Mouse (Mus musculus): ENCODE data around the gene N4bp1. TPM values are rescaled to one million over a fixed set of nuclear protein-coding genes. Genes with fewer than 3 reads are reported as not detected.

N4bp1 gene
- polyA plus RNA-seq, 1 experiment = 11.0 TPM

- TF ChIP-seq POLR2A (IDR thresholded peaks at IDR 0.05; ENCODE audit: low read depth, low read length) (no peak), CTCF (IDR thresholded peaks at IDR 0.05; ENCODE audit: extremely low read depth, insufficient read depth, insufficient read length, insufficient replicate concordance) (no peak)
- H3K27ac ChIP-seq (ENCODE audit: insufficient read depth, low read length) = no peak overlapping the region
- no peaks in the 10 kb centered on the region; the same call in 1 of the 2 replicates for H3K4me1 ChIP-seq (ENCODE audit: control insufficient read depth, insufficient read depth, insufficient read length)
- DNase-seq (ENCODE audit: low read depth in 1 of 2, low spot score in 2 of 2) = no peak
- H3K4me3 ChIP-seq (ENCODE audit: extremely low read depth, insufficient read depth, insufficient read length) = no peak overlapping the region
- WGBS = 80% methylated on average over 8 of the region's 8 CpGs
- peaks cover 4% of the 10 kb centered on the region; the same call in 1 of the 2 replicates for H3K36me3 ChIP-seq (ENCODE audit: control insufficient read depth, insufficient read depth, low read length)
- H3K27me3 ChIP-seq (ENCODE audit: control insufficient read depth, insufficient read depth, low read length) = no peaks in the 10 kb centered on the region
These were observed 31.6 kb downstream of the N4bp1 start for GRCm38 (mm10) chr8:86853266-86853988.

- H3K4me3 ChIP-seq (ENCODE audit: extremely low read depth, insufficient read depth, insufficient read length) = no peak overlapping the region
- no peak for TF ChIP-seq POLR2A (IDR thresholded peaks at IDR 0.05; ENCODE audit: low read depth, low read length)
- TF ChIP-seq CTCF (IDR thresholded peaks at IDR 0.05; ENCODE audit: extremely low read depth, insufficient read depth, insufficient read length, insufficient replicate concordance) = no peak
- WGBS = 92% methylated on average over 3 of the region's 3 CpGs
- H3K27me3 ChIP-seq (ENCODE audit: control insufficient read depth, insufficient read depth, low read length) = no peaks in the 10 kb centered on the region
- no peaks in the 10 kb centered on the region; the same call in 1 of the 2 replicates for H3K4me1 ChIP-seq (ENCODE audit: control insufficient read depth, insufficient read depth, insufficient read length)
- no peak for DNase-seq (ENCODE audit: low read depth in 1 of 2, low spot score in 2 of 2)
- H3K36me3 ChIP-seq (ENCODE audit: control insufficient read depth, insufficient read depth, low read length) = peaks cover 8% of the 10 kb centered on the region
- no peak overlapping the region for H3K27ac ChIP-seq (ENCODE audit: insufficient read depth, low read length)
These were observed 32.6 kb downstream of the N4bp1 start for GRCm38 (mm10) chr8:86852491-86852890.

GRCm38 (mm10) chr8:86848876-86849275, 36.2 kb downstream of the N4bp1 start:
- Histone ChIP-seq H3K4me3 (ENCODE audit: extremely low read depth, insufficient read depth, insufficient read length) (no peak overlapping the region), H3K27me3 (ENCODE audit: control insufficient read depth, insufficient read depth, low read length) (no peaks in the 10 kb centered on the region), H3K4me1 (ENCODE audit: control insufficient read depth, insufficient read depth, insufficient read length) (no peaks in the 10 kb centered on the region), H3K36me3 (ENCODE audit: control insufficient read depth, insufficient read depth, low read length) (peaks cover 20% of the 10 kb centered on the region), H3K27ac (ENCODE audit: insufficient read depth, low read length) (no peak overlapping the region)
- TF ChIP-seq CTCF (IDR thresholded peaks at IDR 0.05; ENCODE audit: extremely low read depth, insufficient read depth, insufficient read length, insufficient replicate concordance) (no peak), POLR2A (IDR thresholded peaks at IDR 0.05; ENCODE audit: low read depth, low read length) (no peak)
- WGBS = 97% methylated on average over 5 of the region's 5 CpGs
- DNase-seq (ENCODE audit: low read depth in 1 of 2, low spot score in 2 of 2) = no peak

- peaks cover 21% of the 10 kb centered on the region for H3K36me3 ChIP-seq (ENCODE audit: control insufficient read depth, insufficient read depth, low read length)
- TF ChIP-seq POLR2A (IDR thresholded peaks at IDR 0.05; ENCODE audit: low read depth, low read length) (no peak), CTCF (IDR thresholded peaks at IDR 0.05; ENCODE audit: extremely low read depth, insufficient read depth, insufficient read length, insufficient replicate concordance) (no peak)
- no peak overlapping the region for H3K4me3 ChIP-seq (ENCODE audit: extremely low read depth, insufficient read depth, insufficient read length)
- DNase-seq (ENCODE audit: low read depth in 1 of 2, low spot score in 2 of 2) = no peak
- 94% methylated on average over 6 of the region's 6 CpGs for WGBS
- H3K27ac ChIP-seq (ENCODE audit: insufficient read depth, low read length) = no peak overlapping the region
- H3K4me1 ChIP-seq (ENCODE audit: control insufficient read depth, insufficient read depth, insufficient read length) = no peaks in the 10 kb centered on the region
- H3K27me3 ChIP-seq (ENCODE audit: control insufficient read depth, insufficient read depth, low read length) = no peaks in the 10 kb centered on the region
These were observed 36.7 kb downstream of the N4bp1 start for GRCm38 (mm10) chr8:86848401-86848800.

GRCm38 (mm10) chr8:86847091-86847490, 38.0 kb downstream of the N4bp1 start:
- no peaks in the 10 kb centered on the region for H3K27me3 ChIP-seq (ENCODE audit: control insufficient read depth, insufficient read depth, low read length)
- no peak overlapping the region for H3K27ac ChIP-seq (ENCODE audit: insufficient read depth, low read length)
- DNase-seq (ENCODE audit: low read depth in 1 of 2, low spot score in 2 of 2) = no peak
- WGBS = 95% methylated on average over 3 of the region's 3 CpGs
- H3K4me1 ChIP-seq (ENCODE audit: control insufficient read depth, insufficient read depth, insufficient read length) = no peaks in the 10 kb centered on the region
- TF ChIP-seq POLR2A (IDR thresholded peaks at IDR 0.05; ENCODE audit: low read depth, low read length) = no peak
- no peak for TF ChIP-seq CTCF (IDR thresholded peaks at IDR 0.05; ENCODE audit: extremely low read depth, insufficient read depth, insufficient read length, insufficient replicate concordance)
- no peak overlapping the region for H3K4me3 ChIP-seq (ENCODE audit: extremely low read depth, insufficient read depth, insufficient read length)
- peaks cover 27% of the 10 kb centered on the region for H3K36me3 ChIP-seq (ENCODE audit: control insufficient read depth, insufficient read depth, low read length)

- H3K4me3 ChIP-seq (ENCODE audit: extremely low read depth, insufficient read depth, insufficient read length) = no peak overlapping the region
- TF ChIP-seq POLR2A (IDR thresholded peaks at IDR 0.05; ENCODE audit: low read depth, low read length) (no peak), CTCF (IDR thresholded peaks at IDR 0.05; ENCODE audit: extremely low read depth, insufficient read depth, insufficient read length, insufficient replicate concordance) (no peak)
- H3K27me3 ChIP-seq (ENCODE audit: control insufficient read depth, insufficient read depth, low read length) = no peaks in the 10 kb centered on the region
- 93% methylated on average over 5 of the region's 5 CpGs for WGBS
- peaks cover 30% of the 10 kb centered on the region for H3K36me3 ChIP-seq (ENCODE audit: control insufficient read depth, insufficient read depth, low read length)
- DNase-seq (ENCODE audit: low read depth in 1 of 2, low spot score in 2 of 2) = no peak
- H3K27ac ChIP-seq (ENCODE audit: insufficient read depth, low read length) = no peak overlapping the region
- H3K4me1 ChIP-seq (ENCODE audit: control insufficient read depth, insufficient read depth, insufficient read length) = no peaks in the 10 kb centered on the region
These were observed 39.2 kb downstream of the N4bp1 start for GRCm38 (mm10) chr8:86845875-86846274.

GRCm38 (mm10) chr8:86844856-86845255, 40.2 kb downstream of the N4bp1 start:
- no peak for DNase-seq (ENCODE audit: low read depth in 1 of 2, low spot score in 2 of 2)
- WGBS = 95% methylated on average over 6 of the region's 6 CpGs
- peaks cover 30% of the 10 kb centered on the region for H3K36me3 ChIP-seq (ENCODE audit: control insufficient read depth, insufficient read depth, low read length)
- H3K27me3 ChIP-seq (ENCODE audit: control insufficient read depth, insufficient read depth, low read length) = no peaks in the 10 kb centered on the region
- H3K4me1 ChIP-seq (ENCODE audit: control insufficient read depth, insufficient read depth, insufficient read length) = no peaks in the 10 kb centered on the region
- H3K27ac ChIP-seq (ENCODE audit: insufficient read depth, low read length) = no peak overlapping the region
- no peak overlapping the region for H3K4me3 ChIP-seq (ENCODE audit: extremely low read depth, insufficient read depth, insufficient read length)
- TF ChIP-seq POLR2A (IDR thresholded peaks at IDR 0.05; ENCODE audit: low read depth, low read length) = no peak
- no peak for TF ChIP-seq CTCF (IDR thresholded peaks at IDR 0.05; ENCODE audit: extremely low read depth, insufficient read depth, insufficient read length, insufficient replicate concordance)

Data from spleen, adult 2 months (tissue).